Mouse (Mus musculus) E14TG2a.4 (cell line): ENCODE measurements around the gene Fitm2.
A peak's percentile ranks its signal among the peaks of the same experiment; 100 is the strongest.

Experiments used
- H3K27me3 ChIP-seq: 2 replicates; pipeline ENCODE4 v1.6.1; 2014; ENCODE audit warnings: low read length, control low read depth; ENCODE audit not compliant: insufficient read depth
- H3K36me3 ChIP-seq: 2 replicates; pipeline ENCODE4 v1.6.1; 2014; ENCODE audit warnings: low read length, control low read depth; ENCODE audit not compliant: insufficient read depth
- H3K4me1 ChIP-seq: replicated peaks from 2 replicates; pipeline ENCODE4 v1.6.1; 2014; ENCODE audit warnings: low read depth, low read length, control low read depth
- H3K4me3 ChIP-seq: replicated peaks from 2 replicates; pipeline ENCODE4 v1.5.1; 2014; ENCODE audit warnings: mild to moderate bottlenecking, low read length
- H3K9me3 ChIP-seq: 2 replicates; pipeline ENCODE4 v1.6.1; 2014; ENCODE audit warnings: low read length, control low read depth
- CTCF ChIP-seq: conservative IDR thresholded peaks from 2 replicates; pipeline ENCODE4 v1.5.1; 2014; ENCODE audit warnings: low read length
- NANOG ChIP-seq: IDR thresholded peaks from 2 replicates; pipeline ENCODE4 v1.6.1; 2014; ENCODE audit warnings: borderline replicate concordance, low read length, mixed read lengths
- POU5F1 ChIP-seq: IDR thresholded peaks from 2 replicates; pipeline ENCODE4 v1.6.1; 2014; ENCODE audit warnings: low read length, borderline replicate concordance

Fitm2 gene

GRCm38 (mm10) chr2:163460622-163461021 lies 11.8 kb downstream of the Fitm2 start:
- Histone ChIP-seq H3K4me1 (peaks cover 71% of the 10 kb centered on the region), H3K9me3 (peaks cover 21% of the 10 kb centered on the region), H3K27me3 (no peaks in the 10 kb centered on the region), H3K36me3 (peaks cover 22% of the 10 kb centered on the region), H3K4me3 (no peak overlapping the region)
- TF ChIP-seq NANOG: no peak
- TF ChIP-seq CTCF: no peak
- TF ChIP-seq POU5F1: no peak

- peaks cover 15% of the 10 kb centered on the region; the same call in 1 of the 2 replicates for H3K36me3 ChIP-seq
- peaks cover 21% of the 10 kb centered on the region for H3K9me3 ChIP-seq
- H3K4me3 ChIP-seq: peak overlapping the region; percentile 71
These were observed 13.0 kb downstream of the Fitm2 start for GRCm38 (mm10) chr2:163459380-163459779.

GRCm38 (mm10) chr2:163458539-163459265 lies 13.7 kb downstream of the Fitm2 start:
- Histone ChIP-seq H3K4me1 (peaks cover 71% of the 10 kb centered on the region), H3K9me3 (peaks cover 21% of the 10 kb centered on the region), H3K36me3 (peaks cover 15% of the 10 kb centered on the region; the same call in 1 of the 2 replicates), H3K4me3 (peak overlapping the region; percentile 71), H3K27me3 (no peaks in the 10 kb centered on the region)
- no peak for TF ChIP-seq NANOG
- no peak for TF ChIP-seq POU5F1
- no peak for TF ChIP-seq CTCF

More at GRCm38 (mm10) chr2:163459380-163459779, 13.0 kb downstream of the Fitm2 start:
- H3K27me3 ChIP-seq: no peaks in the 10 kb centered on the region
- TF ChIP-seq POU5F1 (no peak), NANOG (no peak), CTCF (no peak)
- peaks cover 71% of the 10 kb centered on the region for H3K4me1 ChIP-seq

- Histone ChIP-seq H3K4me3 (peak overlapping the region; percentile 32), H3K27me3 (peaks cover 5% of the 10 kb centered on the region), H3K9me3 (no peaks in the 10 kb centered on the region), H3K36me3 (no peaks in the 10 kb centered on the region), H3K4me1 (peaks cover 58% of the 10 kb centered on the region)
- TF ChIP-seq CTCF: no peak
- TF ChIP-seq NANOG: no peak
- TF ChIP-seq POU5F1: no peak
These were observed 19.1 kb downstream of the Fitm2 start for GRCm38 (mm10) chr2:163453378-163453777.

- TF ChIP-seq CTCF: no peak
- no peak for TF ChIP-seq POU5F1
- no peak for TF ChIP-seq NANOG
- H3K36me3 ChIP-seq: no peaks in the 10 kb centered on the region
- no peak overlapping the region for H3K4me3 ChIP-seq
- H3K4me1 ChIP-seq: peaks cover 52% of the 10 kb centered on the region
- H3K9me3 ChIP-seq: no peaks in the 10 kb centered on the region
- H3K27me3 ChIP-seq: peaks cover 5% of the 10 kb centered on the region
These were observed 19.7 kb downstream of the Fitm2 start for GRCm38 (mm10) chr2:163452738-163453137.

- Histone ChIP-seq H3K4me3 (no peak overlapping the region), H3K9me3 (no peaks in the 10 kb centered on the region)
- TF ChIP-seq CTCF (no peak), NANOG (no peak), POU5F1 (no peak)
These were observed 21.6 kb downstream of the Fitm2 start for GRCm38 (mm10) chr2:163450668-163451295.

GRCm38 (mm10) chr2:163449276-163449675 lies 23.2 kb downstream of the Fitm2 start:
- H3K4me1 ChIP-seq: peaks cover 57% of the 10 kb centered on the region
- no peak for TF ChIP-seq POU5F1
- TF ChIP-seq CTCF: no peak
- no peak for TF ChIP-seq NANOG
- peaks cover 5% of the 10 kb centered on the region for H3K27me3 ChIP-seq

More at GRCm38 (mm10) chr2:163450668-163451295, 21.6 kb downstream of the Fitm2 start:
- Histone ChIP-seq H3K36me3 (no peaks in the 10 kb centered on the region), H3K27me3 (peaks cover 5% of the 10 kb centered on the region), H3K4me1 (peaks cover 64% of the 10 kb centered on the region)

GRCm38 (mm10) chr2:163447375-163447774 lies 25.1 kb downstream of the Fitm2 start:
- Histone ChIP-seq H3K9me3 (no peaks in the 10 kb centered on the region), H3K36me3 (no peaks in the 10 kb centered on the region), H3K27me3 (peaks cover 5% of the 10 kb centered on the region), H3K4me1 (peaks cover 50% of the 10 kb centered on the region), H3K4me3 (no peak overlapping the region)
- no peak for TF ChIP-seq NANOG
- no peak for TF ChIP-seq CTCF
- no peak for TF ChIP-seq POU5F1

More at GRCm38 (mm10) chr2:163449276-163449675, 23.2 kb downstream of the Fitm2 start:
- no peak overlapping the region for H3K4me3 ChIP-seq
- H3K36me3 ChIP-seq: no peaks in the 10 kb centered on the region
- no peaks in the 10 kb centered on the region for H3K9me3 ChIP-seq

GRCm38 (mm10) chr2:163444017-163444416 lies 28.4 kb downstream of the Fitm2 start:
- peak overlapping the region; percentile 43 for H3K4me3 ChIP-seq
- H3K27me3 ChIP-seq: 0 out of 2 replicates have a peak, but pooled peaks cover 6% of the 10 kb centered on the region
- no peaks in the 10 kb centered on the region for H3K9me3 ChIP-seq
- TF ChIP-seq NANOG (no peak), CTCF (no peak), POU5F1 (no peak)
- no peaks in the 10 kb centered on the region for H3K36me3 ChIP-seq
- H3K4me1 ChIP-seq: peaks cover 40% of the 10 kb centered on the region
